In genomic region chr1:191995488-191995887, GRCm38 (mm10) we compare ENCODE assay signal across 9 mouse cellular contexts. TPM values are rescaled to one million over a fixed set of nuclear protein-coding genes. Genes with fewer than 3 reads are reported as not detected.
DNase-seq lines count a peak whose midpoint lies in the region; ATAC-seq and TF ChIP-seq lines count a peak whose summit lies in the region.
"Had no signal": no experiment of that assay in that cellular context is flagged by ENCODE, and none has a peak within 500 bp of the region (broad histone marks: within the 10 kb centered on the region; RNA-seq: fewer than 3 reads in every experiment).

No protein-coding gene starts in this region.

- no peaks in the 10 kb centered on the region for H3K27me3 ChIP-seq in cerebellum, adult 2 months (ENCODE audit: control insufficient read depth, insufficient read depth, low read length)
- H3K27me3 ChIP-seq in midbrain, embryonic 11.5 days (ENCODE audit: control insufficient read depth, insufficient read depth, low read length): no peaks in the 10 kb centered on the region
- no peaks in the 10 kb centered on the region for H3K27me3 ChIP-seq in midbrain, embryonic 13.5 days
- H3K27me3 ChIP-seq: heart, embryonic 15.5 days had no signal

- no peak for ATAC-seq in midbrain, embryonic 11.5 days (ENCODE audit: low FRiP score)
- no peak for ATAC-seq in midbrain, embryonic 13.5 days

- H3K27ac ChIP-seq in cerebellum, adult 2 months (ENCODE audit: insufficient read depth, low read length): no peak overlapping the region
- H3K27ac ChIP-seq in midbrain, embryonic 11.5 days (ENCODE audit: low read depth, low read length): no peak overlapping the region
- H3K27ac ChIP-seq in midbrain, embryonic 13.5 days: no peak overlapping the region
- H3K27ac ChIP-seq: heart, embryonic 15.5 days had no signal

- intact Hi-C loops in heart, postnatal 36 days (cut with DNase I): loop anchor here (1.0 kb wide), 2 partner anchors 30 to 99 kb away; no protein-coding TSS in a partner anchor

- H3K4me2 ChIP-seq in midbrain, embryonic 11.5 days: no peak overlapping the region
- H3K4me2 ChIP-seq in midbrain, embryonic 13.5 days (replicated peaks): no peak overlapping the region
- H3K4me2 ChIP-seq: heart, embryonic 15.5 days had no signal

- 64% methylated on average over 4 of the region's 4 CpGs for whole genome bisulfite sequencing in cerebellum, adult 2 months
- WGBS in midbrain, embryonic 11.5 days: 52% methylated on average over 4 of the region's 4 CpGs
- 51% methylated on average over 4 of the region's 4 CpGs for WGBS in midbrain, embryonic 13.5 days

- no peak for TF ChIP-seq POLR2A in cerebellum, adult 2 months (IDR thresholded peaks at IDR 0.05; ENCODE audit: borderline replicate concordance, insufficient read depth, low read length)
- no peak for TF ChIP-seq POLR2A in brain, embryonic 14.5 days (IDR thresholded peaks at IDR 0.05; ENCODE audit: borderline replicate concordance, extremely low read depth, insufficient read depth, insufficient read length, poor library complexity, severe bottlenecking)

- H3K36me3 ChIP-seq in midbrain, embryonic 11.5 days (ENCODE audit: control insufficient read depth, insufficient read depth, low read length): no peaks in the 10 kb centered on the region
- no peaks in the 10 kb centered on the region for H3K36me3 ChIP-seq in midbrain, embryonic 13.5 days

- no peaks in the 10 kb centered on the region for H3K4me1 ChIP-seq in cerebellum, adult 2 months (ENCODE audit: control insufficient read depth, insufficient read depth, low read length)
- no peaks in the 10 kb centered on the region for H3K4me1 ChIP-seq in midbrain, embryonic 11.5 days (ENCODE audit: control insufficient read depth, insufficient read depth, low read length)
- no peaks in the 10 kb centered on the region for H3K4me1 ChIP-seq in midbrain, embryonic 13.5 days (replicated peaks)

- no peak overlapping the region for H3K4me3 ChIP-seq in cerebellum, adult 2 months (replicated peaks; ENCODE audit: insufficient read depth, low read depth, low read length)
- H3K4me3 ChIP-seq in midbrain, embryonic 11.5 days (ENCODE audit: low read depth, low read length): no peak overlapping the region
- no peak overlapping the region for H3K4me3 ChIP-seq in midbrain, embryonic 13.5 days (replicated peaks)
- H3K4me3 ChIP-seq: heart, embryonic 15.5 days had no signal

- TF ChIP-seq CTCF in cerebellum, adult 2 months (IDR thresholded peaks at IDR 0.05; ENCODE audit: borderline replicate concordance, insufficient read depth, low read depth, low read length): peak; percentile 26; the same call in 1 of the 2 replicates
- peak; percentile 57; the same call in 1 of the 2 replicates for TF ChIP-seq CTCF in brain, embryonic 14.5 days (IDR thresholded peaks at IDR 0.05; ENCODE audit: borderline replicate concordance, extremely low read depth, insufficient read depth, insufficient read length)

- H3K9me3 ChIP-seq in midbrain, embryonic 11.5 days (ENCODE audit: control insufficient read depth, low read length): no peaks in the 10 kb centered on the region
- H3K9me3 ChIP-seq in midbrain, embryonic 13.5 days: no peaks in the 10 kb centered on the region
- H3K9me3 ChIP-seq: heart, embryonic 15.5 days had no signal

- peak in 1 of 2 experiments; percentile 29 for DNase-seq in cerebellum, adult 2 months
- DNase-seq in cerebellum, adult 11-12 months: no peak
- peak; percentile 85 for DNase-seq in midbrain, embryonic 11.5 days (ENCODE audit: low spot score, missing footprints)
- DNase-seq in brain, embryonic 14.5 days (ENCODE audit: low read depth): peak; percentile 49
- DNase-seq in heart, postnatal 36 days: peak; percentile 70 to 82
- DNase-seq in lung, postnatal 25 days (ENCODE audit: low spot score): peak; percentile 59
- peak; percentile 77 to 91 for DNase-seq in spleen, postnatal 4 days (ENCODE audit: low spot score in 2 of 2)

- H3K9ac ChIP-seq in midbrain, embryonic 11.5 days (ENCODE audit: low read length): no peak overlapping the region
- no peak overlapping the region for H3K9ac ChIP-seq in midbrain, embryonic 13.5 days (replicated peaks)
- H3K9ac ChIP-seq: heart, embryonic 15.5 days had no signal

RNA-seq across cellular contexts. Expression of gene Rd3, which starts 18.3 kb away (rescaled TPM):
- polyA plus RNA-seq in cerebellum, adult 2 months (2012; rRNA removed): 0.52 and 1.6 TPM in 2 replicates
- 1.3 and 1.7 TPM in 2 replicates for polyA plus RNA-seq in midbrain, embryonic 11.5 days (2014; fragmentation: Nextera tagmentation; extraction: Ambion mirVana)
- 1.8 and 3.1 TPM in 2 replicates for polyA plus RNA-seq in midbrain, embryonic 13.5 days (2015; fragmentation: Nextera tagmentation; extraction: Ambion mirVana)
- 2.6 and 3.2 TPM in 2 replicates for polyA plus RNA-seq in brain, embryonic 14.5 days (2012; rRNA removed)
- under 1 TPM; 0.16 to 0.53 TPM for total RNA-seq in heart, postnatal 36 days (2021)
